Mouse (Mus musculus) liver, embryonic 15.5 days (tissue): ENCODE data around the gene Trpm8. TPM values are rescaled to one million over a fixed set of nuclear protein-coding genes. Genes with fewer than 3 reads are reported as not detected.

Source experiments
- ATAC-seq: fragments of 200-750 bp; cut with Nextera tagmentation; 2 replicates; pipeline ENCODE4 v1.8.0; 2017; ENCODE audit warnings: moderate number of reproducible peaks, mild to moderate bottlenecking, moderate library complexity; ENCODE audit not compliant: insufficient read depth
- H3K27ac ChIP-seq: fragments of 300-500 bp; sonication (generic); replicated peaks from 2 replicates; pipeline ENCODE4 v1.5.1; 2015; ENCODE audit warnings: mild to moderate bottlenecking, inconsistent platforms
- H3K27me3 ChIP-seq: fragments of 300-500 bp; sonication (generic); 2 replicates; pipeline ENCODE4 v1.6.1; 2015; ENCODE audit warnings: mild to moderate bottlenecking, inconsistent platforms
- H3K36me3 ChIP-seq: fragments of 300-500 bp; sonication (generic); replicated peaks from 2 replicates; pipeline ENCODE4 v1.6.1; 2015; ENCODE audit warnings: moderate library complexity, mild to moderate bottlenecking, inconsistent platforms
- H3K4me1 ChIP-seq: fragments of 300-500 bp; sonication (generic); replicated peaks from 2 replicates; pipeline ENCODE4 v1.6.1; 2015; ENCODE audit warnings: inconsistent platforms
- H3K4me2 ChIP-seq: fragments of 300-500 bp; sonication (generic); 2 replicates; pipeline ENCODE4 v1.6.1; 2015; ENCODE audit warnings: moderate library complexity, mild to moderate bottlenecking, inconsistent platforms
- H3K4me3 ChIP-seq: fragments of 300-500 bp; sonication (generic); replicated peaks from 2 replicates; pipeline ENCODE4 v1.5.1; 2015; ENCODE audit warnings: mild to moderate bottlenecking, inconsistent platforms
- H3K9ac ChIP-seq: fragments of 300-500 bp; sonication (generic); 2 replicates; pipeline ENCODE4 v1.6.1; 2015; ENCODE audit warnings: moderate library complexity, mild to moderate bottlenecking, inconsistent platforms
- H3K9me3 ChIP-seq: fragments of 300-500 bp; sonication (generic); replicated peaks from 2 replicates; pipeline ENCODE4 v1.6.1; 2016; ENCODE audit warnings: inconsistent platforms
- WGBS: fragments of 180-500 bp; shearing (Covaris S2); methylation state at CpG from one replicate; pipeline ENCODE4 v1.1.7; 2015; ENCODE audit warnings: mixed read lengths; ENCODE audit not compliant: insufficient replicate concordance; 5-methylcytosine and 5-hydroxymethylcytosine counted together
- polyA plus RNA-seq: library from polyadenylated mRNA; unstranded; fragments of >200 nt; fragmentation: Nextera tagmentation; extraction: Ambion mirVana; gene quantifications from 2 replicates; pipeline ENCODE4 v1.2.1, GENCODE M21; 2015

Gene Trpm8
- polyA plus RNA-seq, 1 experiment from 2014 or later: not detected

- no peaks in the 10 kb centered on the region for H3K4me1 ChIP-seq
- H3K9ac ChIP-seq: no peak overlapping the region
- no peaks in the 10 kb centered on the region for H3K36me3 ChIP-seq
- H3K4me3 ChIP-seq: no peak overlapping the region
- 45% methylated on average over 7 of the region's 7 CpGs for WGBS
- no peak for ATAC-seq
- H3K4me2 ChIP-seq: no peak overlapping the region
- H3K9me3 ChIP-seq: peaks cover 3% of the 10 kb centered on the region; the same call in 1 of the 2 replicates
- H3K27ac ChIP-seq: no peak overlapping the region
- no peaks in the 10 kb centered on the region for H3K27me3 ChIP-seq
These were observed 20.2 kb downstream of the Trpm8 start for GRCm38 (mm10) chr1:88297480-88298258.

GRCm38 (mm10) chr1:88298686-88299528, 21.4 kb downstream of the Trpm8 start:
- H3K9ac ChIP-seq: no peak overlapping the region
- H3K36me3 ChIP-seq: no peaks in the 10 kb centered on the region
- no peaks in the 10 kb centered on the region for H3K27me3 ChIP-seq
- 41% methylated on average over 4 of the region's 4 CpGs for WGBS
- H3K27ac ChIP-seq: no peak overlapping the region
- no peak for ATAC-seq
- no peak overlapping the region for H3K4me3 ChIP-seq
- no peak overlapping the region for H3K4me2 ChIP-seq
- peaks cover 9% of the 10 kb centered on the region; the same call in 1 of the 2 replicates for H3K9me3 ChIP-seq
- no peaks in the 10 kb centered on the region for H3K4me1 ChIP-seq

- H3K9ac ChIP-seq: no peak overlapping the region
- 52% methylated on average over 2 of the region's 2 CpGs for WGBS
- no peaks in the 10 kb centered on the region for H3K4me1 ChIP-seq
- H3K36me3 ChIP-seq: no peaks in the 10 kb centered on the region
- H3K9me3 ChIP-seq: peaks cover 15% of the 10 kb centered on the region; the same call in 1 of the 2 replicates
- H3K27me3 ChIP-seq: no peaks in the 10 kb centered on the region
- ATAC-seq: no peak
- no peak overlapping the region for H3K4me3 ChIP-seq
- H3K27ac ChIP-seq: no peak overlapping the region
- H3K4me2 ChIP-seq: no peak overlapping the region
These were observed 22.1 kb downstream of the Trpm8 start for GRCm38 (mm10) chr1:88299529-88299945.

GRCm38 (mm10) chr1:88300301-88301050, 23.0 kb downstream of the Trpm8 start:
- Histone ChIP-seq H3K27me3 (no peaks in the 10 kb centered on the region), H3K9me3 (peaks cover 15% of the 10 kb centered on the region; the same call in 1 of the 2 replicates), H3K4me3 (no peak overlapping the region), H3K36me3 (no peaks in the 10 kb centered on the region), H3K4me2 (no peak overlapping the region), H3K4me1 (no peaks in the 10 kb centered on the region), H3K9ac (no peak overlapping the region), H3K27ac (no peak overlapping the region)
- ATAC-seq: no peak
- WGBS: 25% methylated on average over 5 of the region's 5 CpGs

- H3K27me3 ChIP-seq: no peaks in the 10 kb centered on the region
- H3K4me3 ChIP-seq: no peak overlapping the region
- H3K9me3 ChIP-seq: peaks cover 16% of the 10 kb centered on the region; the same call in 1 of the 2 replicates
- no peaks in the 10 kb centered on the region for H3K4me1 ChIP-seq
- WGBS: 51% methylated on average over 9 of the region's 9 CpGs
- H3K36me3 ChIP-seq: no peaks in the 10 kb centered on the region
- H3K27ac ChIP-seq: no peak overlapping the region
- no peak overlapping the region for H3K4me2 ChIP-seq
- ATAC-seq: no peak
- H3K9ac ChIP-seq: no peak overlapping the region
These were observed 23.9 kb downstream of the Trpm8 start for GRCm38 (mm10) chr1:88301121-88302014.

- 49% methylated on average over 14 of the region's 14 CpGs for WGBS
- H3K4me1 ChIP-seq: no peaks in the 10 kb centered on the region
- H3K4me3 ChIP-seq: no peak overlapping the region
- H3K9me3 ChIP-seq: peaks cover 20% of the 10 kb centered on the region; the same call in 1 of the 2 replicates
- H3K4me2 ChIP-seq: no peak overlapping the region
- no peak for ATAC-seq
- no peak overlapping the region for H3K9ac ChIP-seq
- no peaks in the 10 kb centered on the region for H3K36me3 ChIP-seq
- no peaks in the 10 kb centered on the region for H3K27me3 ChIP-seq
- H3K27ac ChIP-seq: no peak overlapping the region
These were observed 24.7 kb downstream of the Trpm8 start for GRCm38 (mm10) chr1:88302057-88302740.

- Histone ChIP-seq H3K27me3 (no peaks in the 10 kb centered on the region), H3K4me2 (no peak overlapping the region), H3K27ac (no peak overlapping the region), H3K4me3 (no peak overlapping the region), H3K36me3 (no peaks in the 10 kb centered on the region), H3K9me3 (peaks cover 20% of the 10 kb centered on the region; the same call in 1 of the 2 replicates), H3K9ac (no peak overlapping the region), H3K4me1 (no peaks in the 10 kb centered on the region)
- 44% methylated on average over 6 of the region's 6 CpGs for WGBS
- ATAC-seq: no peak
These were observed 26.3 kb downstream of the Trpm8 start for GRCm38 (mm10) chr1:88303762-88304161.

GRCm38 (mm10) chr1:88304261-88304985, 27.0 kb downstream of the Trpm8 start:
- no peak overlapping the region for H3K4me2 ChIP-seq
- no peak overlapping the region for H3K27ac ChIP-seq
- ATAC-seq: no peak
- H3K27me3 ChIP-seq: no peaks in the 10 kb centered on the region
- 43% methylated on average over 8 of the region's 8 CpGs for WGBS
- no peaks in the 10 kb centered on the region for H3K36me3 ChIP-seq
- no peak overlapping the region for H3K4me3 ChIP-seq
- no peak overlapping the region for H3K9ac ChIP-seq
- no peaks in the 10 kb centered on the region for H3K4me1 ChIP-seq
- peaks cover 21% of the 10 kb centered on the region; the same call in 1 of the 2 replicates for H3K9me3 ChIP-seq

GRCm38 (mm10) chr1:88305018-88305795, 27.7 kb downstream of the Trpm8 start:
- Histone ChIP-seq H3K4me2 (no peak overlapping the region), H3K27me3 (no peaks in the 10 kb centered on the region), H3K4me3 (no peak overlapping the region), H3K36me3 (no peaks in the 10 kb centered on the region), H3K9me3 (peaks cover 24% of the 10 kb centered on the region; the same call in 1 of the 2 replicates), H3K27ac (no peak overlapping the region), H3K4me1 (no peaks in the 10 kb centered on the region), H3K9ac (no peak overlapping the region)
- no peak for ATAC-seq
- WGBS: 29% methylated on average over 6 of the region's 6 CpGs
